Mouse (Mus musculus) lung, postnatal 4 days (tissue): ENCODE data around the gene Hba-a1.
"Not testable (repeated sequence)": the region's sequence is repeated elsewhere in the genome, so short reads cannot be mapped to it uniquely, and the experiment has no call there.

Source experiments
- DNase-seq, 2 experiments: peaks; one replicate each; pipeline ENCODE4 v3.0.0; 2021

Hba-a1 gene

GRCm38 (mm10) chr11:32283091-32283777 lies at the start of gene Hba-a1:
TSS of gene Hba-a1 (plus strand) at chr11:32283511.
- DNase-seq, result not testable (repeated sequence)

- no peak for DNase-seq
Observed at GRCm38 (mm10) chr11:32233895-32234294, 49.4 kb upstream of the Hba-a1 start.

- DNase-seq, result no peak
Observed at GRCm38 (mm10) chr11:32234816-32235485, 48.4 kb upstream of the Hba-a1 start.

- peak; percentile 68 to 87 for DNase-seq
Observed at GRCm38 (mm10) chr11:32235646-32236045, 47.7 kb upstream of the Hba-a1 start.

GRCm38 (mm10) chr11:32236132-32236531 lies 47.2 kb upstream of the Hba-a1 start:
- no peak for DNase-seq

GRCm38 (mm10) chr11:32236712-32237410 lies 46.5 kb upstream of the Hba-a1 start:
- peak; percentile 68 to 72 for DNase-seq

GRCm38 (mm10) chr11:32237411-32237795 lies 45.9 kb upstream of the Hba-a1 start:
- DNase-seq, result no peak

GRCm38 (mm10) chr11:32238093-32238860 lies 45.0 kb upstream of the Hba-a1 start:
- DNase-seq, result peak; percentile 68 to 82

GRCm38 (mm10) chr11:32241391-32241790 lies 41.9 kb upstream of the Hba-a1 start:
- no peak for DNase-seq

- DNase-seq, result no peak
Observed at GRCm38 (mm10) chr11:32242209-32242608, 41.1 kb upstream of the Hba-a1 start.

- no peak for DNase-seq
Observed at GRCm38 (mm10) chr11:32243205-32243955, 39.9 kb upstream of the Hba-a1 start.

GRCm38 (mm10) chr11:32244064-32244463 lies 39.2 kb upstream of the Hba-a1 start:
- no peak for DNase-seq

GRCm38 (mm10) chr11:32244617-32245016 lies 38.7 kb upstream of the Hba-a1 start:
- DNase-seq, result no peak

- DNase-seq, result no peak
Observed at GRCm38 (mm10) chr11:32245614-32246013, 37.7 kb upstream of the Hba-a1 start.

GRCm38 (mm10) chr11:32247068-32247467 lies 36.2 kb upstream of the Hba-a1 start:
- DNase-seq, result no peak

- DNase-seq, result no peak
Observed at GRCm38 (mm10) chr11:32248350-32248749, 35.0 kb upstream of the Hba-a1 start.

- DNase-seq, result no peak
Observed at GRCm38 (mm10) chr11:32250880-32251763, 32.2 kb upstream of the Hba-a1 start.

GRCm38 (mm10) chr11:32253121-32253520 lies 30.2 kb upstream of the Hba-a1 start:
- DNase-seq, result no peak

GRCm38 (mm10) chr11:32256146-32256545 lies 27.2 kb upstream of the Hba-a1 start:
- no peak for DNase-seq

GRCm38 (mm10) chr11:32256566-32256965 lies 26.7 kb upstream of the Hba-a1 start:
- DNase-seq, result no peak
